Mouse (Mus musculus) neural tube, embryonic 13.5 days (tissue): Measurements from ENCODE around the gene Bglap3. TPM values are rescaled to one million over a fixed set of nuclear protein-coding genes. Genes with fewer than 3 reads are reported as not detected.

Experiments
- ATAC-seq: fragments of 200-750 bp; cut with Nextera tagmentation; 2 replicates; pipeline ENCODE4 v1.8.0; 2017; ENCODE audit warnings: low read depth, mild to moderate bottlenecking, moderate TSS enrichment, moderate library complexity
- H3K27ac ChIP-seq: fragments of 300-500 bp; sonication (generic); replicated peaks from 2 replicates; pipeline ENCODE4 v1.5.1; 2015; ENCODE audit warnings: moderate library complexity, mild to moderate bottlenecking, inconsistent platforms
- H3K27me3 ChIP-seq: fragments of 300-500 bp; sonication (generic); 2 replicates; pipeline ENCODE4 v1.6.1; 2015; ENCODE audit warnings: mild to moderate bottlenecking, inconsistent platforms
- H3K36me3 ChIP-seq: fragments of 300-500 bp; sonication (generic); 2 replicates; pipeline ENCODE4 v1.6.1; 2015; ENCODE audit warnings: mild to moderate bottlenecking, inconsistent platforms
- H3K4me1 ChIP-seq: fragments of 300-500 bp; sonication (generic); replicated peaks from 2 replicates; pipeline ENCODE4 v1.6.1; 2015; ENCODE audit warnings: inconsistent platforms
- H3K4me2 ChIP-seq: fragments of 300-500 bp; sonication (generic); 2 replicates; pipeline ENCODE4 v1.6.1; 2015; ENCODE audit warnings: inconsistent platforms, mild to moderate bottlenecking, moderate library complexity
- H3K4me3 ChIP-seq: fragments of 300-500 bp; sonication (generic); 2 replicates; pipeline ENCODE4 v1.5.1; 2015; ENCODE audit warnings: mild to moderate bottlenecking, inconsistent platforms
- H3K9ac ChIP-seq: fragments of 300-500 bp; sonication (generic); 2 replicates; pipeline ENCODE4 v1.6.1; 2015; ENCODE audit warnings: moderate library complexity, mild to moderate bottlenecking, inconsistent platforms
- H3K9me3 ChIP-seq: fragments of 300-500 bp; sonication (generic); 2 replicates; pipeline ENCODE4 v1.6.1; 2016; ENCODE audit warnings: inconsistent platforms
- WGBS: fragments of 180-500 bp; shearing (Covaris S2); methylation state at CpG from one replicate; pipeline ENCODE4 v1.1.7; 2015; 5-methylcytosine and 5-hydroxymethylcytosine counted together
- polyA plus RNA-seq: library from polyadenylated mRNA; unstranded; fragments of >200 nt; fragmentation: Nextera tagmentation; extraction: Ambion mirVana; gene quantifications from 2 replicates; pipeline ENCODE4 v1.2.1, GENCODE M21; 2015

Bglap3 gene
- polyA plus RNA-seq, 1 experiment from 2014 or later = not detected

GRCm38 (mm10) chr3:88352907-88353306 is 19.6 kb downstream of the Bglap3 start:
- H3K4me3 ChIP-seq = no peak overlapping the region
- no peaks in the 10 kb centered on the region for H3K4me1 ChIP-seq
- no peak overlapping the region for H3K9ac ChIP-seq
- no peaks in the 10 kb centered on the region for H3K9me3 ChIP-seq
- no peak overlapping the region for H3K4me2 ChIP-seq
- H3K27ac ChIP-seq = no peak overlapping the region
- no peak for ATAC-seq
- 94% methylated on average over 9 of the region's 9 CpGs for WGBS
- no peaks in the 10 kb centered on the region for H3K27me3 ChIP-seq
- H3K36me3 ChIP-seq = peaks cover 99% of the 10 kb centered on the region

- no peaks in the 10 kb centered on the region for H3K4me1 ChIP-seq
- H3K9me3 ChIP-seq = no peaks in the 10 kb centered on the region
- WGBS = 90% methylated on average over 13 of the region's 13 CpGs
- ATAC-seq = no peak
- H3K27ac ChIP-seq = no peak overlapping the region
- peaks cover 99% of the 10 kb centered on the region for H3K36me3 ChIP-seq
- no peak overlapping the region for H3K4me2 ChIP-seq
- no peaks in the 10 kb centered on the region for H3K27me3 ChIP-seq
- no peak overlapping the region for H3K9ac ChIP-seq
- no peak overlapping the region for H3K4me3 ChIP-seq
Observed at GRCm38 (mm10) chr3:88350732-88351131, 21.8 kb downstream of the Bglap3 start.

DNA sequence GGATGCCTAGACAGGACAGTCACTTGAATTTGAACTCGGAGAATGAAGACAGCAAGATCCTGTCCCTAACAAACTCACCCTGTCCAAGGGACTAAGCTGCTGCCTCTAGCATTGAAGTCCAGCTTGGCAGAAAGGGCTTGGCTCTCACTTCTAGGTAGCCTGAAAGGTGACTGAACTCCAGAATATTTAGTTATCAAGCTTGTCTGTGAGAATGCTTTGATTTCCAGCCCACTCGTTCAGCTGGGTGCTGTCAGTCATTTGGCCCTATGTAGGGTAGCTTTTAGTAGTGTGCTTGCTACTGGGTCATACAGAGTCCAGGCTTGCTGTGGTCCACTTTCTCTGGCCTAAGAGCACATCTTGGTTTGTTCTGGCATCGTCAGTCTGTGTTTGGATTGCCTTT is 33.5 kb downstream of the Bglap3 start:
- no peaks in the 10 kb centered on the region for H3K27me3 ChIP-seq
- H3K4me3 ChIP-seq = no peak overlapping the region
- peaks cover 31% of the 10 kb centered on the region for H3K4me1 ChIP-seq
- H3K9me3 ChIP-seq = no peaks in the 10 kb centered on the region
- no peak for ATAC-seq
- no peak overlapping the region for H3K27ac ChIP-seq
- H3K4me2 ChIP-seq = no peak overlapping the region
- WGBS = 84% methylated on average over 3 of the region's 3 CpGs
- H3K36me3 ChIP-seq = peaks cover 26% of the 10 kb centered on the region
- no peak overlapping the region for H3K9ac ChIP-seq

GRCm38 (mm10) chr3:88338316-88338715 is 34.2 kb downstream of the Bglap3 start:
- H3K4me3 ChIP-seq = no peak overlapping the region
- no peak overlapping the region for H3K9ac ChIP-seq
- H3K4me2 ChIP-seq = no peak overlapping the region
- H3K9me3 ChIP-seq = no peaks in the 10 kb centered on the region
- H3K36me3 ChIP-seq = peaks cover 19% of the 10 kb centered on the region
- no peak for ATAC-seq
- H3K27me3 ChIP-seq = no peaks in the 10 kb centered on the region
- H3K4me1 ChIP-seq = peaks cover 31% of the 10 kb centered on the region
- WGBS = 94% methylated on average over 7 of the region's 7 CpGs
- no peak overlapping the region for H3K27ac ChIP-seq

DNA sequence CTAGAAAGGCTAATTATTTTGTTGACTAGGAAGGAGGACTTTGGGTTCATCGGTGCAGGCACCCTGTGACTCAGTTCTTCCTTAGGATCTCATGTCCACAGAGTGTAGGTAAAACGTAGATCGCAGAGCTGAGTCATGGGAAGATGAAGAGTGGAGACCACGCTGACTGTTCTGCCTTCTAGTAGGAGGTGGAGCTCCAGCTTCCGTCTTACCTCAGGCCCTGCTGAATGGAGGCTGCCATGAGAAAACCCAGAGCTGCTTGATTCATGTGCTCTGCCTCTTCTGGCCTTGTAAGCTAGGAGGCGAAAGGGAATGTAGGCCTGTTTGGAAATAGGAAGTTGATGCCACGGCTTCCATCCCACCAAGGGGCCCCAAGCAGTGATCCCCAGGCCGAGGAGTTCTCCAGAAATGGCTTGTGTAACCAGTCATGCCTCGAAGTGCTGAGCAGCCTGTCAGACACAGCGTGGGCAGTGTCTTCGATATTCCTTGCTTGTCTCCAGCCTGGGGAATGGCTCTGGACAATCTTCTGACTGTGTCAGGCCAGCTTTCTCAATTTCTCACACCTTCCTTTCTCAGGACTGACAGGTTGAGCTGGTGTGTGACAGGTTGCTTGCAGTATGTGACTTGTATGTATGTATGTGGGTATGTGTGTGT is 35.0 kb downstream of the Bglap3 start:
- no peak for ATAC-seq
- peak overlapping the region; percentile 72 for H3K4me2 ChIP-seq
- peaks cover 31% of the 10 kb centered on the region for H3K4me1 ChIP-seq
- no peaks in the 10 kb centered on the region for H3K27me3 ChIP-seq
- no peak overlapping the region for H3K27ac ChIP-seq
- 78% methylated on average over 11 of the region's 11 CpGs for WGBS
- peaks cover 10% of the 10 kb centered on the region for H3K36me3 ChIP-seq
- no peaks in the 10 kb centered on the region for H3K9me3 ChIP-seq
- H3K4me3 ChIP-seq = peak overlapping the region; percentile 82
- H3K9ac ChIP-seq = 0 out of 2 replicates have a peak overlapping the region, but pooled peaks have one; percentile 52

- Histone ChIP-seq H3K4me3 (peak within 1 kb of the TSS; percentile 82), H3K4me2 (peak within 1 kb of the TSS; percentile 72), H3K9me3 (no peaks in the 10 kb centered on the region), H3K4me1 (peaks cover 31% of the 10 kb centered on the region), H3K36me3 (no peaks in the 10 kb centered on the region; the same call in 1 of the 2 replicates), H3K27ac (peak within 1 kb of the TSS; percentile 96), H3K27me3 (no peaks in the 10 kb centered on the region), H3K9ac (peak within 1 kb of the TSS; percentile 91)
- 2% methylated on average over 46 of the region's 66 CpGs for WGBS
- peak; percentile 94 for ATAC-seq
Observed at GRCm38 (mm10) chr3:88336058-88337013, 36.2 kb downstream of the Bglap3 start, which contains the start of the genes Tmem79 and Smg5. Gene Tmem79 (minus strand): TSS chr3:88336148. Gene Smg5 (plus strand): TSS chr3:88336260.

DNA sequence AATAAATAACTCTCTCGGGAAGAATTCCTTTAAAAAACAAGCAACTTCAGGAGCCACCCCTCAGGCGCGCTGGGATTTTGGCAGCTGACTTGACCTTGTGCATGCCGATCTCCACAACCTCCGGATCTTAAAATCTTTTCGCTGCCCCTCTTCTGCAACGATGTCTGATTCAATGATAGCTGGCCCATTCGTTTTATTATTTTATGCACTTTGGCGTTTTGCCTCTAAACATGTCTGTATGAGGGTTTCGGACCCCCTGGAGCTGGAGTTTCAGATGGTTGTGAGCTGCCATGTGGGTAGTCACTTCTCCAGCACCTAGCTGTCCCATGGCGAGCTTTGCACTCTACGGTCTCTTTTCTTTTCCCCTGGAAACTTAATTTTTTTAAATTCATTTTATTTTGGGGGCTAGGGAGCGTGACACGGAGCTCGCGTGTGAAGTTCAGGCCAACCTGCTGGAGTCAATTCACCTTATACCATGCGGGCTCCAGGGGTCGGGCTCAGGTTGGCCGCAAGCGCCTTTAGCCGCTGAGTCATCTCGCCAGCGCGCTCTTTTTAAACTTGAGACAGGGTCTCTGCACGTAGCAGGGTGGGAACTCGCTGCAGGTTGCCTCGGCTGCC is 37.0 kb downstream of the Bglap3 start:
- no peaks in the 10 kb centered on the region for H3K36me3 ChIP-seq
- peak; percentile 68; the same call in 1 of the 2 replicates for ATAC-seq
- peak overlapping the region; percentile 72 for H3K4me2 ChIP-seq
- peak overlapping the region; percentile 96 for H3K27ac ChIP-seq
- H3K9me3 ChIP-seq = no peaks in the 10 kb centered on the region
- no peaks in the 10 kb centered on the region for H3K27me3 ChIP-seq
- H3K4me3 ChIP-seq = peak overlapping the region; percentile 82
- H3K9ac ChIP-seq = peak overlapping the region; percentile 91
- 2% methylated on average over 27 of the region's 27 CpGs for WGBS
- peaks cover 31% of the 10 kb centered on the region for H3K4me1 ChIP-seq

- Histone ChIP-seq H3K27me3 (no peaks in the 10 kb centered on the region), H3K9me3 (no peaks in the 10 kb centered on the region), H3K4me1 (peaks cover 31% of the 10 kb centered on the region), H3K9ac (peak overlapping the region; percentile 91), H3K27ac (peak overlapping the region; percentile 96), H3K4me2 (peak overlapping the region; percentile 72), H3K36me3 (no peaks in the 10 kb centered on the region), H3K4me3 (peak overlapping the region; percentile 82)
- ATAC-seq = no peak
- WGBS = 31% methylated on average over 3 of the region's 3 CpGs
Observed at GRCm38 (mm10) chr3:88334902-88335435, 37.6 kb downstream of the Bglap3 start.

DNA sequence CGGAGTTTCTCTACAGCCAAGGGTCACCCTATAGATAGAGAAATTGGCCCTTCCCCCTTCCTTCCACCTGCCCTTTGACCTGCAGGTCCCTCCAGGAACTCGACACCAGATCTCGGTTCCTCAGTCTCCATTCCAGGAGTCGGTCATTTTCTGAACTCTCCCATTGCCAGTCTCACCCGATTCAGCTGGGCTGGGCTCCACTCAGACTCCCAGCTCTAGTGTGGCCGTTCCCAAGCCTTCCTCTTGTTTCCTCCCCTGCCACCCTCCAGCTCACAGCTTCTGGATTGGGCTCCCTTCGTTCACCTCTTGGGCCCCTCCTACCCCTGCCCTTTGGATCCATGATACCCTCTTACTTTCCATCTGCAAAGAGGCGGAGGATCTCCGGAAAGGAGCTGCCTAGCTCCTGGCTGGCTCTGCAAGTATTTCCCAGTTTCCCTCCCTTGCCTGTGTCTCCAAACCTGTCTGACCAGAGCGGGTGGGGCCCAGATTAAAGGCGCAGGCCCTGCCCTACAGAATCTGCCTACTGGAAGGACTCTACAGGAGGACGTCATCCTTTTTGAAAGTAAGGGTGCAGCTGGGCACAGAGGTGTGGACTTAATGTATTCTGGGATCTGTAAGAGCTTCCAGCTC is 38.4 kb downstream of the Bglap3 start:
- Histone ChIP-seq H3K4me2 (no peak overlapping the region), H3K27ac (no peak overlapping the region), H3K4me1 (peaks cover 28% of the 10 kb centered on the region), H3K9me3 (no peaks in the 10 kb centered on the region), H3K36me3 (peaks cover 8% of the 10 kb centered on the region; the same call in 1 of the 2 replicates), H3K4me3 (no peak overlapping the region), H3K9ac (no peak overlapping the region), H3K27me3 (no peaks in the 10 kb centered on the region)
- 62% methylated on average over 12 of the region's 12 CpGs for WGBS
- no peak for ATAC-seq

GRCm38 (mm10) chr3:88331282-88331681 is 41.3 kb downstream of the Bglap3 start:
- Histone ChIP-seq H3K4me1 (peaks cover 11% of the 10 kb centered on the region), H3K9ac (no peak overlapping the region), H3K4me2 (no peak overlapping the region), H3K9me3 (no peaks in the 10 kb centered on the region), H3K27me3 (no peaks in the 10 kb centered on the region), H3K36me3 (peaks cover 26% of the 10 kb centered on the region), H3K4me3 (no peak overlapping the region), H3K27ac (no peak overlapping the region)
- ATAC-seq = no peak
- WGBS = 30% methylated on average over 2 of the region's 2 CpGs

DNA sequence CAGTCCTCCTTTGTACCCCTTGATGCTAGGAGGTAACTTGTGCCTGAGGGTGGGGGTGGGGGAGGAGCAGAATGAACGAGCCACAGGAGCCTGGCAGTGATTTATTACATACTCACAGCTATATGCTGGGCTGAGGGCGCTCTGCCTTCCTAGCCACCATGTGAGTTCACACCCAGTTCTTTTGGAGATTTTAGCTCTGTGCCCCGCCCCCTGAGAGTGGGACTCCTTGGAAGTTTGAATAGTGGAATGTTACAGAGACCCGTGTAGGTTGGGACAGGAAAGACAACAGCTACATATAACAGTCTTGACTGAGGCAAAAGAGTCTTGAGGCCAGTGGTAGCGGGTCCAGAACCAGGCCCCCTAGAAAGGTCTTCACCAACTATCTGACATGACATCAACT is 43.6 kb downstream of the Bglap3 start:
- Histone ChIP-seq H3K27me3 (no peaks in the 10 kb centered on the region), H3K4me2 (no peak overlapping the region), H3K4me1 (peaks cover 13% of the 10 kb centered on the region), H3K9ac (no peak overlapping the region), H3K27ac (no peak overlapping the region), H3K36me3 (peaks cover 26% of the 10 kb centered on the region), H3K9me3 (no peaks in the 10 kb centered on the region), H3K4me3 (no peak overlapping the region)
- ATAC-seq = no peak
- WGBS = 53% methylated on average over 5 of the region's 5 CpGs
